Mouse (Mus musculus) granulocyte monocyte progenitor cell, adult 5-6 weeks (primary cell): ENCODE measurements at regions not wholly inside any gene's neighbourhood (a gene's known extent, or its start where the extent isn't known, plus 50 kb on each side); places are given as distances from the start of the nearest gene placed in this dataset.

ENCODE experiments used
- ATAC-seq: replicated peaks from 2 replicates; pipeline ENCODE4 v1.8.0; 2016; ENCODE audit warnings: mild to moderate bottlenecking, moderate TSS enrichment, inconsistent platforms; ENCODE audit not compliant: poor library complexity, severe bottlenecking

- ATAC-seq, result no peak
Observed at GRCm38 (mm10) chr12:13048168-13048727, 106.5 kb upstream of the Mycn start.

- ATAC-seq, result no peak
Observed at GRCm38 (mm10) chr12:13042934-13043333, 101.2 kb upstream of the Mycn start.

- ATAC-seq, result no peak
Observed at GRCm38 (mm10) chr12:13035108-13035741, 93.5 kb upstream of the Mycn start.

- no peak for ATAC-seq
Observed at GRCm38 (mm10) chr12:13030333-13030732, 88.6 kb upstream of the Mycn start.

- no peak for ATAC-seq
Observed at GRCm38 (mm10) chr12:13028086-13028485, 86.4 kb upstream of the Mycn start.

GRCm38 (mm10) chr12:13026041-13026580 is 84.4 kb upstream of the Mycn start:
- no peak for ATAC-seq

- ATAC-seq, result no peak
Observed at GRCm38 (mm10) chr12:13024215-13024841, 82.6 kb upstream of the Mycn start.

- no peak for ATAC-seq
Observed at GRCm38 (mm10) chr12:13011023-13011761, 69.5 kb upstream of the Mycn start.

- no peak for ATAC-seq
Observed at GRCm38 (mm10) chr12:13010405-13010804, 68.7 kb upstream of the Mycn start.

- ATAC-seq, result no peak
Observed at GRCm38 (mm10) chr12:13009470-13009869, 67.8 kb upstream of the Mycn start.

GRCm38 (mm10) chr12:13002703-13003102 is 61.0 kb upstream of the Mycn start:
- no peak for ATAC-seq

- no peak for ATAC-seq
Observed at GRCm38 (mm10) chr12:13002069-13002590, 60.4 kb upstream of the Mycn start.

GRCm38 (mm10) chr12:12995974-12996361 is 54.3 kb upstream of the Mycn start:
- ATAC-seq, result no peak

- no peak for ATAC-seq
Observed at GRCm38 (mm10) chr12:12995061-12995973, 53.6 kb upstream of the Mycn start.

- no peak for ATAC-seq
Observed at GRCm38 (mm10) chr12:12993894-12994714, 52.4 kb upstream of the Mycn start.
